Mouse (Mus musculus) MEL (cell line): ENCODE data around the gene Arhgap5. TPM values are rescaled to one million over a fixed set of nuclear protein-coding genes. Genes with fewer than 3 reads are reported as not detected.

Experiments used
- DNase-seq: peaks from one replicate; pipeline ENCODE4 v3.0.0; 2011; ENCODE audit warnings: low read depth, low spot score
- H3K27ac ChIP-seq: 2 replicates; pipeline ENCODE4 v1.5.1; 2012; ENCODE audit warnings: low read depth, mild to moderate bottlenecking, control low read depth, low read length, moderate library complexity; ENCODE audit not compliant: control insufficient read depth
- H3K27me3 ChIP-seq, 2 experiments: fragments of 150-350 bp in 1 of 2; sonication (generic) in 1 of 2; 2 replicates each; pipeline ENCODE4 v1.6.1; 2012; ENCODE audit warnings: low read length in 2 of 2, mild to moderate bottlenecking in 2 of 2, improper control_type of control experiment in 1 of 2, moderate library complexity in 1 of 2; ENCODE audit not compliant: insufficient read depth in 2 of 2, control insufficient read depth in 1 of 2
- H3K36me3 ChIP-seq, 2 experiments: 2 replicates each; pipeline ENCODE4 v1.6.1; 2012 to 2014; ENCODE audit warnings: low read length in 2 of 2, improper control_type of control experiment in 1 of 2, inconsistent platforms in 1 of 2, mild to moderate bottlenecking in 1 of 2; ENCODE audit not compliant: insufficient read depth in 2 of 2, control insufficient read depth in 1 of 2
- H3K4me1 ChIP-seq, 2 experiments: fragments of 150-350 bp in 1 of 2; sonication (generic) in 1 of 2; 2 replicates each; pipeline ENCODE4 v1.6.1; 2012; ENCODE audit warnings: low read length in 2 of 2, improper control_type of control experiment in 1 of 2, mild to moderate bottlenecking in 1 of 2; ENCODE audit not compliant: insufficient read depth in 2 of 2, control insufficient read depth in 1 of 2
- H3K4me3 ChIP-seq, 2 experiments: fragments of 150-350 bp in 1 of 2; sonication (generic) in 1 of 2; 2 replicates each; pipeline ENCODE4 v1.5.1; 2012; ENCODE audit warnings: low read depth in 2 of 2, low read length in 2 of 2, mild to moderate bottlenecking in 2 of 2, moderate library complexity in 2 of 2, control low read depth in 1 of 2, improper control_type of control experiment in 1 of 2; ENCODE audit not compliant: control insufficient read depth in 1 of 2, insufficient read depth in 1 of 2
- H3K79me2 ChIP-seq: 2 replicates; pipeline ENCODE4 v1.6.1; 2012; ENCODE audit warnings: mild to moderate bottlenecking, low read length, moderate library complexity; ENCODE audit not compliant: control insufficient read depth, poor library complexity, insufficient read depth
- H3K9ac ChIP-seq: 2 replicates; pipeline ENCODE4 v1.6.1; 2012; ENCODE audit warnings: low read depth, mild to moderate bottlenecking, control low read depth, low read length, moderate library complexity; ENCODE audit not compliant: control insufficient read depth, poor library complexity, severe bottlenecking
- H3K9me3 ChIP-seq: fragments of 150-350 bp; sonication (generic); replicated peaks from 2 replicates; pipeline ENCODE4 v1.6.1; 2012; ENCODE audit warnings: mild to moderate bottlenecking, low read length, improper control_type of control experiment, moderate library complexity; ENCODE audit not compliant: insufficient read depth
- CTCF ChIP-seq, 3 experiments: IDR thresholded peaks in 2 of 3; conservative IDR thresholded peaks in 1 of 3; 2 replicates each; pipeline ENCODE4 v1.5.1; 2011 to 2012; ENCODE audit warnings: low read length in 3 of 3, low read depth in 2 of 3, mild to moderate bottlenecking in 2 of 3, improper control_type of control experiment in 1 of 3, inconsistent platforms in 1 of 3, mixed read lengths in 1 of 3, moderate library complexity in 1 of 3; ENCODE audit not compliant: control insufficient read depth in 1 of 3, insufficient read depth in 1 of 3, poor library complexity in 1 of 3, severe bottlenecking in 1 of 3
- E2F4 ChIP-seq: IDR thresholded peaks from 2 replicates; pipeline ENCODE4 v1.6.1; 2011; ENCODE audit warnings: low read depth, low read length, improper control_type of control experiment, borderline replicate concordance
- GABPA ChIP-seq: IDR thresholded peaks from 2 replicates; pipeline ENCODE4 v1.6.1; 2012; ENCODE audit warnings: low read depth, mild to moderate bottlenecking, inconsistent platforms, low read length, improper control_type of control experiment, moderate library complexity
- HCFC1 ChIP-seq: IDR thresholded peaks from 2 replicates; pipeline ENCODE4 v1.6.1; 2012; ENCODE audit warnings: low read depth, mild to moderate bottlenecking, inconsistent platforms, low read length, improper control_type of control experiment, moderate library complexity
- MAZ ChIP-seq: IDR thresholded peaks from 2 replicates; pipeline ENCODE4 v1.6.1; 2012; ENCODE audit warnings: low read depth, mild to moderate bottlenecking, inconsistent platforms, low read length, improper control_type of control experiment
- MEF2A ChIP-seq: IDR thresholded peaks from 2 replicates; pipeline ENCODE4 v1.6.1; 2014; ENCODE audit warnings: low read depth, mild to moderate bottlenecking, inconsistent platforms, low read length, improper control_type of control experiment; ENCODE audit not compliant: poor library complexity, insufficient replicate concordance, severe bottlenecking; ENCODE audit errors: extremely low read depth
- MYB ChIP-seq: IDR thresholded peaks from 2 replicates; pipeline ENCODE4 v1.6.1; 2011; ENCODE audit warnings: mild to moderate bottlenecking, low read depth, low read length, improper control_type of control experiment
- NELFE ChIP-seq: IDR thresholded peaks from 2 replicates; pipeline ENCODE4 v1.6.1; 2011; ENCODE audit warnings: low read depth, low read length, improper control_type of control experiment
- NRF1 ChIP-seq: IDR thresholded peaks from 2 replicates; pipeline ENCODE4 v1.6.1; 2014; ENCODE audit warnings: low read depth, mild to moderate bottlenecking, inconsistent platforms, low read length, improper control_type of control experiment, moderate library complexity; ENCODE audit not compliant: poor library complexity, insufficient read depth, severe bottlenecking
- POLR2AphosphoS2 ChIP-seq: IDR thresholded peaks from 2 replicates; pipeline ENCODE4 v1.6.1; 2011; ENCODE audit warnings: low read length, improper control_type of control experiment
- RAD21 ChIP-seq: IDR thresholded peaks from 2 replicates; pipeline ENCODE4 v1.6.1; 2011; ENCODE audit warnings: mild to moderate bottlenecking, low read depth, low read length, improper control_type of control experiment
- SMC3 ChIP-seq: IDR thresholded peaks from 2 replicates; pipeline ENCODE4 v1.6.1; 2011; ENCODE audit warnings: low read depth, low read length, improper control_type of control experiment
- TAL1 ChIP-seq: IDR thresholded peaks from 2 replicates; pipeline ENCODE4 v1.6.1; 2012; ENCODE audit warnings: mild to moderate bottlenecking, inconsistent platforms, low read length, moderate library complexity, mixed read lengths
- TBP ChIP-seq: IDR thresholded peaks from 2 replicates; pipeline ENCODE4 v1.8.0; 2011; ENCODE audit warnings: low read depth, low read length, improper control_type of control experiment
- TCF12 ChIP-seq: IDR thresholded peaks from 2 replicates; pipeline ENCODE4 v1.6.1; 2014; ENCODE audit warnings: low read depth, mild to moderate bottlenecking, inconsistent platforms, low read length, improper control_type of control experiment, moderate library complexity
- USF1 ChIP-seq: IDR thresholded peaks from 2 replicates; pipeline ENCODE4 v1.6.1; 2014; ENCODE audit warnings: low read depth, mild to moderate bottlenecking, inconsistent platforms, low read length, improper control_type of control experiment, moderate library complexity
- USF2 ChIP-seq, 2 experiments: IDR thresholded peaks; 2 replicates each; pipeline ENCODE4 v1.6.1; 2011 to 2012; ENCODE audit warnings: improper control_type of control experiment in 2 of 2, low read length in 2 of 2, borderline replicate concordance in 1 of 2, inconsistent platforms in 1 of 2, low read depth in 1 of 2, mild to moderate bottlenecking in 1 of 2; ENCODE audit not compliant: insufficient read depth in 1 of 2
- ZKSCAN1 ChIP-seq: IDR thresholded peaks from 2 replicates; pipeline ENCODE4 v1.6.1; 2012; ENCODE audit warnings: low read depth, mild to moderate bottlenecking, inconsistent platforms, low read length, improper control_type of control experiment, moderate library complexity
- ZMIZ1 ChIP-seq: IDR thresholded peaks from 2 replicates; pipeline ENCODE4 v1.6.1; 2012; ENCODE audit warnings: low read depth, mild to moderate bottlenecking, inconsistent platforms, low read length, improper control_type of control experiment, moderate library complexity
- ZNF384 ChIP-seq: IDR thresholded peaks from 2 replicates; pipeline ENCODE4 v1.6.1; 2012; ENCODE audit warnings: low read depth, mild to moderate bottlenecking, inconsistent platforms, low read length, improper control_type of control experiment
- polyA plus RNA-seq, 2 experiments: library from polyadenylated mRNA; stranded (reverse) in 1 of 2; unstranded in 1 of 2; fragments of >175 nt in 1 of 2; fragments of >200 nt in 1 of 2; gene quantifications; 2 replicates each; pipeline versions ENCODE4 v1.2.1 to v1.2.4; 2012; ENCODE audit warnings: low replicate concordance in 2 of 2, low read depth in 1 of 2; ENCODE audit not compliant: insufficient read length in 2 of 2, insufficient read depth in 1 of 2, missing spikeins in 1 of 2
- total RNA-seq: library from RNA; depleted of rRNA; stranded (reverse); fragments of 300-350 nt; gene quantifications from 2 replicates; pipeline ENCODE4 v1.2.3, GENCODE M21; 2012

The Arhgap5 gene
- total and polyA plus RNA-seq, 3 experiments = 10.5 to 108 (median 11.8) TPM

- TF ChIP-seq MAZ = no peak
- no peak for TF ChIP-seq MEF2A
- no peak for TF ChIP-seq USF1
- TF ChIP-seq E2F4 = no peak
- no peak for TF ChIP-seq CTCF (IDR thresholded peaks at IDR 0.05 in 2 of 3, conservative IDR thresholded peaks at IDR 0.05 in 1 of 3; ENCODE audit: control insufficient read depth in 1 of 3, insufficient read depth in 1 of 3, low read depth in 2 of 3, low read length in 3 of 3, poor library complexity in 1 of 3, severe bottlenecking in 1 of 3)
- TF ChIP-seq TAL1 = no peak
- TF ChIP-seq RAD21 = no peak
- no peak for TF ChIP-seq SMC3
- Histone ChIP-seq H3K36me3 (no peaks in the 10 kb centered on the region), H3K4me3 (no peak overlapping the region), H3K4me1 (no peaks in the 10 kb centered on the region), H3K27ac (no peak overlapping the region), H3K27me3 (peaks cover 0 to 2% of the 10 kb centered on the region in 2 experiments; a peak in 3 of 4 replicates), H3K9ac (no peak overlapping the region), H3K79me2 (no peaks in the 10 kb centered on the region), H3K9me3 (no peaks in the 10 kb centered on the region)
- no peak for DNase-seq
Measured at GRCm38 (mm10) chr12:52481969-52482550, 21.7 kb upstream of the Arhgap5 start.

- Histone ChIP-seq H3K27me3 (peaks cover 0 to 3% of the 10 kb centered on the region in 2 experiments; a peak in 3 of 4 replicates), H3K4me1 (no peaks in the 10 kb centered on the region)
- DNase-seq = no peak
Measured at GRCm38 (mm10) chr12:52483219-52483618, 20.6 kb upstream of the Arhgap5 start.

More at GRCm38 (mm10) chr12:52483219-52483618, 20.6 kb upstream of the Arhgap5 start:
- H3K36me3 ChIP-seq = no peaks in the 10 kb centered on the region
- H3K9ac ChIP-seq = no peak overlapping the region
- TF ChIP-seq GABPA (no peak), ZNF384 (no peak), HCFC1 (no peak), E2F4 (no peak), SMC3 (no peak), NRF1 (no peak), ZKSCAN1 (no peak), TBP (no peak), RAD21 (no peak), MYB (no peak), CTCF (IDR thresholded peaks at IDR 0.05 in 2 of 3, conservative IDR thresholded peaks at IDR 0.05 in 1 of 3; ENCODE audit: control insufficient read depth in 1 of 3, insufficient read depth in 1 of 3, low read depth in 2 of 3, low read length in 3 of 3, poor library complexity in 1 of 3, severe bottlenecking in 1 of 3) (no peak), ZMIZ1 (no peak), POLR2AphosphoS2 (no peak), NELFE (no peak), USF2 (IDR thresholded peaks at IDR 0.05; ENCODE audit: borderline replicate concordance in 1 of 2, insufficient read depth in 1 of 2, low read depth in 1 of 2, low read length in 2 of 2) (no peak), TCF12 (no peak)
- TF ChIP-seq, all 39 proteins: peak for 0
- no peaks in the 10 kb centered on the region for H3K9me3 ChIP-seq
- H3K27ac ChIP-seq = no peak overlapping the region
- no peak overlapping the region for H3K4me3 ChIP-seq
- H3K79me2 ChIP-seq = no peaks in the 10 kb centered on the region
